Mouse (Mus musculus) small intestine, adult 2 months (tissue): ENCODE data around the gene Cd59b.

ENCODE experiments used
- CTCF ChIP-seq: fragments of 200-500 bp; IDR thresholded peaks from 2 replicates; pipeline ENCODE4 v1.5.1; 2012; ENCODE audit warnings: low read depth, mild to moderate bottlenecking, control low read depth, inconsistent platforms, low read length, moderate library complexity, mixed read lengths; ENCODE audit not compliant: insufficient replicate concordance, insufficient read length; ENCODE audit errors: extremely low read depth
- POLR2A ChIP-seq: fragments of 200-500 bp; IDR thresholded peaks from 2 replicates; pipeline ENCODE4 v1.6.1; 2012; ENCODE audit warnings: low read depth, mild to moderate bottlenecking, control low read depth, inconsistent platforms, low read length, moderate library complexity

DNA sequence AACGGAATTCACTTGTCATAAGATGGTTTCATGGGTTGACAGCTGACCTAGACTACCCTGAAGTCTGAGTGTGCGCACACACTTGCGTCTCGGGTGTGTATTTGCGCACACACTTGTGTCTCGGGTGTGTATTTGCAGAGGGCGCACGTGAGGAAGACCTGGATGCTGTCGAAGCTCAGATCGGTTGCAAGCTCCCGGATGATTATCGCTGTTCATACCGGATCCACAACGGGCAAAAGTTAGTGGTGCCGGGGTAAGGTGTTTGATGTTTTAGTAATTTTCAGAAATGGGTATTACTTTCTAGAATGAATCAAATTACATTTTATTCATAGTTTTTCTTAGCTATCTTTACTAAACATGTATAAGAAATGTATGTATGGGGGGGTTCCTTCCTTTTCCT is 26.9 kb upstream of the Cd59b start:
- TF ChIP-seq CTCF: no peak
- no peak for TF ChIP-seq POLR2A
